Mouse (Mus musculus): ENCODE measurements around the gene Nck2.

The Nck2 gene

DNA sequence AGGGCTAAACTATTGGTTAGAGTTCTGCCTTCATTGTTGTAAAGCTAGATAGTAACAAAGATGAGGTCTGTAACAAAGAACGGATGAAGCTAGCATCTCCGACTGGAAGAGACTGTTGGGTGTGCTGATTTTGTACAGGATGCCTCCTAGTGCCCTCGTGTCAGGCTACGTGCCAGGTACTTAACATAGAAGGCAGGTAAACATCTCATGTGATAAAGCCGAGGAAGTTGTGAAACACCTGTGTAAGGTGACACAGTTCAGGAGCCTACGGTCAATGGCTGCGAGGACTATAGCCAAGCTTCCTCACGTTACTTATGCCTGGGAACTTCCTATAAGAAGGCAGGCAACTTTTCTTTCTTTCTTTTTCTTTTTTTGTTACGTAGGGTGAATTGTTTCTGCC, at the start of gene Nck2:
Gene Nck2 (plus strand): TSS at position 49 of the 400 bp plus-strand sequence.
- no peak for DNase-seq (ENCODE audit: low spot score)

- no peak for DNase-seq (ENCODE audit: low spot score)
These were observed 49.3 kb upstream of the Nck2 start for GRCm38 (mm10) chr1:43395040-43395439.

DNA sequence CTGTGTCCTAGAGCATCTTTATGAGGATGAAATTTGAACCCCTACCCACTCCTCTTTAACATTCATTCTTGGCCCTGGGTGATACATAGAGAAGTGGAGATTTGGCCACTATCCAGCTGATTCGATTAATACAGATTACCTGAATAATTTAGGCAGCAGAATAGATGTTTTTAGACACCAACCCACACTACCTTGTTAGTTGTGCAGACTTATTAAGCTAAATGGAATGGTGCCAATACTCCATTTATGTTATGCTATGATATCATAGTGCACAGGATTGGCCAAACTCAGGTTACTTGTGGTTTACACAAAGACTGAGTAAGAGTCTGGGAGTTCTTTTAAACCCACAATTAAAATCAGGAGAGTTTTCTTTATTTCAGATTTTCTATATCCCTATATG, 48.6 kb upstream of the Nck2 start:
- DNase-seq (ENCODE audit: low spot score), result no peak

GRCm38 (mm10) chr1:43396522-43396921, 47.9 kb upstream of the Nck2 start:
- DNase-seq (ENCODE audit: low spot score), result no peak

GRCm38 (mm10) chr1:43397096-43397495, 47.3 kb upstream of the Nck2 start:
- DNase-seq (ENCODE audit: low spot score), result no peak

DNA sequence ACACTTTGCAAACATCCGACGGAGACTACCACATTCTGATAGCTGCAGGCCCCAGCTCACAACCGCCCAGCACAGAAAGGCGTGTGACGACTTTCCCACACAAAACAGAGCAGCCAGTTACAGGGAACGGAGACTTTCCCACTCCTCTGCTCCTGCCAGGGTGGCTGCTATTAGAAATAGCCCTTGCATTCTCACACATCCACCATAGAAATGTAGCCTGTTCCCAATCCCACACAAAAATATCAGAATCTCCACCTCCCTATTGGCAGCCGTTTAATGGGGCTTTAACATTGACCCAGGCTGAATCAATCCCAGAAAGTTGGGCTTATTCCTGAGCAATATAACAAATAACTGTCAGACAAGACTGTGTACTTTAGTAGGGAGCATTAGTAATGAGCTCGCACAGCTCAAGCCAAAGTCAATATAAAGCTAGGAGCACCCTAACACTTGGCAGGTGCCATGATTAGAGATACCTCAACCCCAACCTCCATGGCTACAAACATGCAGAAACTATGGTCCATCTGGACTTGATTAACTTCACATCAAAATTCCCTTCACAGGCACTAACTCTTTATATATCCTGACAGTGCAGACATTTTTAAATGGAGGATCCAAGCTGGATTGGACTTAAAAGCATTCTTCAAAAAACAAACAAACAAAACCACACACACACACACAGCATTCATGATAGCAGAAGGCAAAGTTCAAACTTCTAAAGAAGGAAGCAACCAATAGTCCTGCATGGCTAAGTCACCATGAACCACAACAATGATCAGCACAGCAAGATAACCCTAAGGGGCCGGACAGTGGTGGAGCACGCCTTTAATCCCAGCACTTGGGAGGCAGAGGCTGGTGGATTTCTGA, 45.4 kb upstream of the Nck2 start:
- no peak for DNase-seq (ENCODE audit: low spot score)

DNA sequence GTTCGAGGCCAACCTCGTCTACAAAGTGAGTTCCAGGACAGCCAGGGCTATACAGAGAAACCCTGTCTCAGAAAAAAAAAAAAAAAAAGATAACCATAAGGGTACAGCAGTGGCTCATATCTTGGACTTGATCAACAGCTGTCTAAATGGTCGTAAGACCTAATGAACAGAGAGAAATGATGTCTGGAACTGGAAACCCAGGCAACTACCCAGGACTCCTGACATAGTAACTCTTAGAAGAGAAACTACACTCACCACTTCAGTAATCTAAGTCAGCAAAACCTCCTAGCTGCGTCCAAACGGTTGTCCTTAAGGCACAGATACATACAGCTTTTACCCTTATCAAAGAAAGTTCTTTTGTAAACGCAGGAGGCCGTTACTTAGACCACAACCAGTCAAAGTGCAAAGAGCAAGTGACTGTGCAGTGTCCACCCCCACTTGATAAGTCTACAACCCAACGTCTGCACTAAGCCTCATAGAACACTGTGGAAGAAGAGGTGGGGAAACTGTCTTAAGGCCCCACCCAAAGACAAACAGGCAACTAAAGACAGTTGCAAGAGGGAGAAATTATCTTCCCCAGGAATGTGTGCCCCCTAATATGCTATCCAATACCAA, 44.7 kb upstream of the Nck2 start:
- no peak for DNase-seq (ENCODE audit: low spot score)

DNA sequence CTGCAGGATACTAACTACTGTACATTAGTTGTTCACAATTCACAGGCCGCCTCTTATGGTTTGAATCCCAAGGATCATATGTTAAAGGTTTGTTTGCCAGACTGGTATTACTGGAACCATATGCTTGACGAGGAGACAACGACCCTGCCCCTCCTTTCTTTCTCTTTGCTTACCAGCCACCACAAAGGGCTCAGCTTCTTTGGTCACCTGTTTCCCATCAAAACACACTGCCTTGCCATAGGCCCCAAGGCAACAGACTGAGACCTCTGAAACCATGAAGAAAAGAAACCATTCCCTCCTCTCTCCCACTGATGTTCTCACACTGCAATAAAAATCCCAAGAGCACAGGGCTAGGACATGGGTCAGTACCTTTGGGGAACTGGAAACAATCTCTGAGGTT, 43.7 kb upstream of the Nck2 start:
- no peak for DNase-seq (ENCODE audit: low spot score)

GRCm38 (mm10) chr1:43403341-43403740, 41.0 kb upstream of the Nck2 start:
- no peak for DNase-seq (ENCODE audit: low spot score)

DNA sequence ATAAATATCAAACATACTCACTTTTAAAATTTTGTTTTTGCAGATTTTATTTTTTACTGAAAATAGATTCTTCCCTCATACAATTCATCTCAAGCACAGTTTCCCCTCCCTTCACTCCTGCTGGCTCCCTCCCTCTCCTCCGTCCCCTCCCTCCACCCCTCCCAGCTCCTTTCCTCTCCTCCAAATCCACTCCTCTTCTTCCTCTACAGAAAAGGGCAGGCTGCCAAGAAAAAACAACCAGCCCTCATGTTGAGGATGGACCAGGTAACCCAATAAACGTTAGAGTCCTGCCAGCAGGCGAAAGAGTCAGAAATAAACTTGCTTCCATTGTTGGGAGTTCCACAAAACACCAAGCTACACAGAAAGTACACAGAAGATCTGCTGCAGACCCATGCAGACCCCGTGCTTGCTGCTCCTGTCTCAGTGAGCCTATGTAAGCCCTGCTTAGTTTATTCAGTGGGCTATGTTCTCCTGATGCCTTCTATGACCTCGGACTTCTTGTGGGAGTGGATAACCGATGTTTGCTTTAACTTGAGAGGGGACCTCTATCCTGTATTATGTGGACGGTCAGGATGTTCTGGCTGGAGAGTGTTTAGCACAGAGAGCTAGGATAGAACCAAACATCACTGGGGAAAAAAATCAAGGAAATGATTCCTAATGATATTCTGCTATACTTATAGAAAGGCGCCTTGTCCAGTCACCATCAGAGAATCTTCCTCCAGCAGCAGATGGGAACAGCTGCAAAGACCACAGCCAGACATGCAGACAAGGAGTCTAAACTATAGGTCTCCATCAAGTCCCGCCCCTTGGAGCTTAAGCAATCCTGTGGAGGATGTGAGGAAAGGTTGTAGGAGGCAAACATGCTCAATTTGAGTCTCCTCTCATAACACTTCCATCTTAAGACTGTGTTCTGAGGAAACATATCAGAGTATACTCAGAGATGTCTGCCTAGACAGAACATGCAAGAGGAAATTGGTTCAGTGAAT, 39.4 kb upstream of the Nck2 start:
- DNase-seq (ENCODE audit: low spot score), result no peak

DNA sequence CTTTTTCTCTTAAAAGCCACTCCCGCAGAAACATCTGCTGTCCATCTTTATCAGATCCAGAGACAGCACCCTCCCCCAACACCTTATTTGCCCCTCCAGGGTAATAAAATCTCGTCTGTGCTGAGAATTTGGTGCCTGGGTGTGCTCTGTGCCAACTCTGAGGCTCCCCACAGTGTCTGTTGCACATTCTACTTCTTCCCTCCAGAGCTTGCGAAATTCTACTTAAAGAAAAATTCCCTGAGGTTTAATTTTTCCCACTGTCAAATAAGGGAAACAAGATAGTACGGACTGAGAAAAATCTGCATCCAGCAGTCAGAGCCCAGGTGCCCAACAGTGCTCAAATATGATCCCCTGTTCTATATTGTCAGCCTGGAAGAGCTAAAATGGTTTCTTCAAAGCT, 35.4 kb upstream of the Nck2 start:
- DNase-seq (ENCODE audit: low spot score), result peak; percentile 34

DNA sequence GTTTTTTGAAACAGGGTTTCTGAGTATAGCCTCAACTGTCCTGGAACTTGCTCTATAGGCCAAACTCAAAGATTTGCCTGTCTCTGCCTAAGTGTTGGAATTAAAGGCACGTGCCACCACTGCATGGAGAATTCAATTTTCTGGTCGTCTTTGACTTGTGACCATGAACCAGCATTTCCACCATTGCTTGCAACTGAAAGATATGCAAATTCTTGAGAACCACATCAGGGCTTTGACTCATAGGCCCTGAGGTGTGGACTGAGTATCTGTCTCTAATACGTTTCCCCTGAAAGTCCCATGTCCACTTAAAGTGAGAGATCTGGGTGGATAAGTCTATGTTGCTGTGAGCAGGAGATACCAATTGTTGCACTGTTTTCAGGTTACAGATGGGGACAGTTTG, 31.6 kb upstream of the Nck2 start:
- no peak for DNase-seq (ENCODE audit: low spot score)

- DNase-seq (ENCODE audit: low spot score), result no peak
These were observed 31.1 kb upstream of the Nck2 start for GRCm38 (mm10) chr1:43413298-43413697.

DNA sequence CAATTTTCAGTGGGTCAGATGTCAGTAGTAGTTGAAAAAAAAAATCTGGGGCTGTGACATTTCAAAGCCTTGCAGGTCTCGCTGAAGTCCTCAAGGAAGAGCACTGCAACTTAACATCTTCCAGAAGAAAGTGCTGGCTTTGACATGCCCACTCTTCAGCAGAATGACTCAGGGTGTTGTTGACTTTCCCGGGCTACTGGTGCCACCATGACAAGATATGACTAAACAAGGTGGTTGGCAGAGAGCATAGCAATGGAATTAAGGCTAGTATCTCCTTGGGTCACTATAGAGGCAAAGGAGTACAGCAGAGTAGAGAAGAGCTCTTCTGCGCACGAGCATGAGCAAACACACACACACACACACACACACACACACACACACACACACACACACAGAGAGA, 30.6 kb upstream of the Nck2 start:
- DNase-seq (ENCODE audit: low spot score), result no peak

GRCm38 (mm10) chr1:43414228-43414627, 30.2 kb upstream of the Nck2 start:
- DNase-seq (ENCODE audit: low spot score), result no peak

DNA sequence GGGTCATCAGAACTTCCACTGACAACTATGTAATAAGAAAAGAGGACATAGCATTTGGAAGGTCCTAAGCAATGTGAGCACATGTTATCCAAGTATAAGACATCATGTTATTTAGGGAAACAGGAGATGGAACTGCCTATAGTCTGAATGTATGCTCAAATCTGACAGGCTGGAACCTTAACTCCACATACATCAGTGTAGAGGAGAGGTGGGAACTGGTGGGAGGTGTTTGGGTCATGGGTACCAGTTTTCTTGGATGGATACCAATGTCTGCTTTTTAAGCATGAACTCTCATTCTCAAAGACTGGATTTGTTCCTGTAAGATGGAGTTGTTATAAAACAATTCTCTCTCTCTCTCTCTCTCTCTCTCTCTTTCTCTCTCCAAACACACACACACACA, 29.4 kb upstream of the Nck2 start:
- DNase-seq (ENCODE audit: low spot score), result no peak

- DNase-seq (ENCODE audit: low spot score), result no peak
These were observed 21.2 kb upstream of the Nck2 start for GRCm38 (mm10) chr1:43422969-43423748.

GRCm38 (mm10) chr1:43426526-43426925, 17.9 kb upstream of the Nck2 start:
- DNase-seq (ENCODE audit: low spot score), result no peak

DNA sequence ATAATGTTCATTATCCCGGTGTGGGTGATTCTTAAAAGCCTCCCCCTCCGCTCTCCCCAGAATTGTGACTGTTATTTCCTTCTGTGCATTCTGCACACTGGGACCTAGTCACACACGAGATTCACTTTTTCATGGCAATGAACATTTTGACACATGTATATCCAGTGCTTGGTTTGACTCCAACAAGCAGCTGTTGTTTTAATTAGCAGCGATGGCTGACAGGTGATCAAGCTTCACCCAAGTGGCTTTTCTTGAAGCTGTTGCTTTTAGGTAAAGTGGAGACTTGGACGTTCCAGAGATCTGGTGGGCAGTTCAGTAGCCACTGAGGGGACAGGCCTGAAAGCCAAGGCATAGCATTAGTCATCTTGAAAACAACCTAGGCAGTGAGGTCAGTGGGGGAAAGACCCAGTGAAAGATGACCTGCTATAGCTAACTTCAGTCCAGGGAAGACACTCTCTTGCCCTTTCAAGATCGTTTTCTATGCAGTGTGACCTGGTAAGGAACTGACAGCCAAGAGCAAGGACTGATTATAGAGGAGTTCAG, 17.3 kb upstream of the Nck2 start:
- no peak for DNase-seq (ENCODE audit: low spot score)

DNA sequence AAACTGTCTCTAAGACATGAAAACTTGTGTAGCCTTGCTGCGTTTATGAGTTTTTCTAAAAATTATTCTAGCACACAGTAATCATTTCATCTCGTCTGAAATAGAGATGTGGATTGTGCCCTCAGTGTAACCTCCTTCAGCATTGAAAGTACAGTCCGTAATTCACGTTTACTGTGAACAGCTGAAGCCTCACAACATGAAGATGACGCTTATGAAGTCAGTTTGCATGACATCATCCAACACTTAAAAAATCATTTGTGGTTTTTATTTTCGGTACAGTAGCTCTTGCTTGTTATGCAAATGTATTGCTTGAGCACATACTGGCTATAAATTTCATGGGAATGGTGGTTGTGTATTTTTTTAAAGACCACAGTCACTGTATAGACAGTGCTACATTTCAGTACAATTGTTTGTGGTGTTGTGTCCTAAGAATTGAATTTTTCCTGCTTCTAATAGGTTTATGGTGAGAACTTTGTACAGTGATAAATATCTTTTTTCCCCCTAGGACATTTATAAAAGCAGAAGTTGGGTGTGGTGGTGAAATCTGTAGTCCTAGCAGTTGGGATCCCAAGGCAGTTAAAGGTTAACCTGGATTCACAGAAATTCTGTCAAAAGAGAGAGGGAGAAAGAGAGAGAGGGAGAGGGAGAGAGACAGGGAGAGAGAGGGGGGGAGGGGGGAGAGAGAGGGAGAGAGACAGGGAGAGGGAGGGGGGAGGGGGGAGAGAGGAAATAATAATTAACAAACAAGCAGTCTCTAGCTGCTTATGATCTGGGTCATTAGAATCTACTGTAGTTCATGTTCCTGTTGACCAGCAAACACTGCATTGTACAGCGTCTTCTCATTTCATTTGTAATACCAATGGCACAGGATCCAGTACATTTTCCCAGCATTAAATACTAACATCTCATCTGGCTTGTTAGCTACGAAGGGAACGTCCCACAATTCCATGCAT, 14.2 kb upstream of the Nck2 start:
- no peak for DNase-seq (ENCODE audit: low spot score)
